Mouse (Mus musculus) embryo, embryonic 11.5 days (tissue): ENCODE data around the gene Nr4a3.

Source experiments
- DNase-seq: peaks from one replicate; pipeline ENCODE4 v3.0.0-alpha.2; 2012; ENCODE audit warnings: low read depth, low spot score

Gene Nr4a3

DNA sequence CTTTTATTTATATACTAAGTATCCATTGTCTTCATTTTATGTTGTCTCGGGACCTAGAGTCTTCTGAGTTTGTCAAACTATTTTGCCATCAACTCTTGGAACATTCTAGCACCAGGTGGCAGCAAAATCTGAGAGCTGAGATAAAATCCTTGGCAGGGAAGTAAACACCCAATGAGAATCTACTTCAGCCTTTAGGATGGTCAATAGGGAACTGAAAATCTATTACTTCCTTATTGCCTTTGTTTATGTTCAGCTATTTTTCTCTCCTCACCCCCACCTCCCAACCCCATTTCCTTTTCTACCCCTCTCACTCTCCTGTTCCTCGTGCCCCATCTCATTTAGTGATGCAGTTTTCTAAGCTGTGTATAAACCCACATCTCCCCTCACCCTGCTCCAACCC is 63.6 kb downstream of the Nr4a3 start:
- DNase-seq = no peak

DNA sequence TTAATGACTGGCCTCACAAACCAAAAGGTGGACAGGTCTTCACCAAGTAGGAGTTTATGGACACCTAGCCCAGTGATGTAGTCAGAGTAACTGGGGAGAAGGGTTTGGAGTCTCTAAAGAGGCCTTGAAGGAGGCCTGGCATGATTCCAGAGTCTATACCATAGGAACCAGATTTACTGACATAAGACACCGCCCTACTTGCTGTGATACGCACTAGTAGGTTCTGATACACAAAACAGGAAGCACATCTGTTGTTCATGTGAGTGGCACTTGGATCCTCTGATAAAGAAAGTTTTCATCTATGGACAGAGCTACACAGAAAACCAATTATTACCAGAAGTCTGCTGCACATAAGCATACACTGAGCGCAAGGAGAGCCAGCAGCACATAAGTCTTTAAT is 65.4 kb downstream of the Nr4a3 start:
- DNase-seq = no peak

DNA sequence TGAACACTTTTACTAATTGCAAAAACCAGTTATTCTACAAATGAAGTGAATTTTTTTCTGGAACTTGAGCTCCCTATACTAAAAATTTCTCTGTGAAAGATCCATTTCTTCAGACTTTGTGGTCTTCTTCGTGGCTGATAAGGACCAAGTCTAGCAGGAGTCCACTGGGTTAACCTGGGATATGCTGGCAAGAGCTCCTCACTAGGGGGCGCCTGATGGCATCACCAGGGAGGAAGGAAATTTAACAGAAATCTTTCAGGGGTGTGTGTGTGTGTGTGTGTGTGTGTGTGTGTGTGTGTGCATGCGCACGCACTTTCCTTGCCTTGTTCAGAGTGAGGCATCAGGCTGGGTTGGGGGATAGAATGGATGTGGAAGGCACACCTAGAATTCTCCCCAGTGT is 71.2 kb downstream of the Nr4a3 start:
- DNase-seq = no peak

DNA sequence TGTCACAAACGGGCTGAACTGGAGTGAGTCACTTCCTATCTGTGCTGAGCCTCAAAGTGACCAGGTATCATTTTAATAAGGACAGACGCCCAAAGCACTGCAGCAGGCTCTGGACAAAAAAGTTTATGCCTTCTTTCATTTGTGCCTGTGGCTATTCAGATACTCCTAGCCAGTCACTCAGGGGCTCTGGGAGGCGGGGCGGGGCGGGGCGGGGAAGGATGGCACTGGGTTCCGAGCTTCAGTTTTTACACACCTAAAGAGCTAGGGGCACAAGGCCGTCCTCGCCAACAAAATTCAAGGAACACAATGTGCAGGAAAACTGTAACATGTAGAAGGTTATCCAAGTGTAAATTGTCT is 79.4 kb downstream of the Nr4a3 start:
- no peak for DNase-seq

DNA sequence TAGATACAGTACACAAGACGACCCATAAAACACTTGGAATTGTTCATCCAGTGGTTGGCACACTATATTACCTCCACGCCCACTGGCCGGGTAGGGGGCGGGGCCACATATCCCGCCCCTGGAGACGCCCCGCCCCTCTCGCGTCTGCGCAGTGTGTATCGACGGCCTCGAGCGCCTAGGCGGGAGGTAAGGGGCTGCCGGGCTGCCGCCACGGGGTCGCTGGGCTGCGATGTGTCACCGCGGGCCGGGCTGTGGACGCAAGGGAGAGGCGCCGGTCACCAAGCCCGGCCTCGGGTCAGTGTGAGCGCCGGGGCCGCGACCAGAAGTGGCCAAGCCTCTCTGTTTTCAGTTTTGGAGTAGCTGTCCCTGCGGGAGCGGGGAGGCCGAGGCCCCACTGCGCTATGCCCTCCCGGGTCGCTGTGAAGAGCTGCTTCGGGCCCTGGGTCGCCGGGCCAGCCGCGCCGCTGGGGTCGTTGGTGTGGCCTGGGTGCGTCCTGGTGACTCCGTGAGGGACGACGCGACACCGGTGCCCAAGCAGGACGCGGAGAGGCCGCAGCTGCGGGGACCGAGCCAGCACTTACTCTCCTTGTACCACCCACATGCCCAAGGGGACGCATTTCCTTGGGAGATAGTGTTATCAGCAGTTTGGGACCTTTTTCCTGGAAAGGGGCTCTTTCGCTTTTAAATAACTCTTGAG is 80.0 kb downstream of the Nr4a3 start, which contains the start of gene Stx17:
Gene Stx17, plus strand, starts transcription at position 143 of the 697 bp plus-strand sequence.
- peak; percentile 79 for DNase-seq

DNA sequence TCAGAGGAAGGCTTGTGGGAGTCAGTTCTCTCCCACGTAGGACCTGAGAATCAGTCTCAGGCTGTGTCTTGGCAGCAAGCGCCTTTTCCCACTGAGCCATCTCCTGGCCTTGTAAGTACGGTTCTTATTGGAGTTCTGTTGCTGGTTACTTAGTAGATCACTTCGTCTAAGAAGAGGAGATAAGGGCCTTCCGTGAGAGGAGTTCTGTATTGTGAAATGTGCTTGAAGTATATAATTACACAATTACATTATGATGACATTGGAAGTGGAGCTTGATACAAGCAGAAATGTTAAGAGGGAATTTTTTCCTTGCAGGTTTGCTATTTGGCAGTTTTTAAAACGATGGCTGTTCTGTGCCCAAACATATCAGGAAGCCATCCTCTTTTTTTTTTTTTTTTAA is 85.4 kb downstream of the Nr4a3 start:
- DNase-seq = no peak

GRCm38 (mm10) chr4:48131606-48132005 is 86.7 kb downstream of the Nr4a3 start:
- no peak for DNase-seq

- no peak for DNase-seq
Measured at GRCm38 (mm10) chr4:48132721-48133120, 87.8 kb downstream of the Nr4a3 start.
